Mouse (Mus musculus) heart, embryonic 12.5 days (tissue): ENCODE measurements around the gene Ppil6. TPM values are rescaled to one million over a fixed set of nuclear protein-coding genes. Genes with fewer than 3 reads are reported as not detected.

Experiments
- ATAC-seq: fragments of 200-750 bp; cut with Nextera tagmentation; 2 replicates; pipeline ENCODE4 v1.8.0; 2017; ENCODE audit warnings: moderate TSS enrichment, moderate library complexity; ENCODE audit not compliant: insufficient number of reproducible peaks, low FRiP score
- H3K27ac ChIP-seq: fragments of 300-500 bp; sonication (generic); 2 replicates; pipeline ENCODE4 v1.5.1; 2016; ENCODE audit warnings: mild to moderate bottlenecking, moderate library complexity; ENCODE audit not compliant: poor library complexity, severe bottlenecking
- H3K27me3 ChIP-seq: fragments of 300-500 bp; sonication (generic); replicated peaks from 2 replicates; pipeline ENCODE4 v1.6.1; 2016; ENCODE audit warnings: mild to moderate bottlenecking, moderate library complexity
- H3K36me3 ChIP-seq: fragments of 300-500 bp; sonication (generic); 2 replicates; pipeline ENCODE4 v1.6.1; 2016; ENCODE audit warnings: mild to moderate bottlenecking, moderate library complexity
- H3K4me1 ChIP-seq: fragments of 300-500 bp; sonication (generic); replicated peaks from 2 replicates; pipeline ENCODE4 v1.6.1; 2016; ENCODE audit warnings: mild to moderate bottlenecking
- H3K4me2 ChIP-seq: fragments of 300-500 bp; sonication (generic); 2 replicates; pipeline ENCODE4 v1.6.1; 2016; ENCODE audit warnings: mild to moderate bottlenecking, moderate library complexity
- H3K4me3 ChIP-seq: fragments of 300-500 bp; sonication (generic); 2 replicates; pipeline ENCODE4 v1.5.1; 2016; ENCODE audit warnings: mild to moderate bottlenecking
- H3K9ac ChIP-seq: fragments of 300-500 bp; sonication (generic); 2 replicates; pipeline ENCODE4 v1.6.1; 2016; ENCODE audit warnings: mild to moderate bottlenecking, moderate library complexity
- H3K9me3 ChIP-seq: fragments of 300-500 bp; sonication (generic); replicated peaks from 2 replicates; pipeline ENCODE4 v1.6.1; 2016; ENCODE audit warnings: mild to moderate bottlenecking, moderate library complexity
- WGBS: fragments of 180-500 bp; shearing (Covaris S2); methylation state at CpG from one replicate; pipeline ENCODE4 v1.1.7; 2016; 5-methylcytosine and 5-hydroxymethylcytosine counted together
- polyA plus RNA-seq: library from polyadenylated mRNA; unstranded; fragments of >200 nt; fragmentation: Nextera tagmentation; extraction: Ambion mirVana; gene quantifications from 2 replicates; pipeline ENCODE4 v1.2.1, GENCODE M21; 2016

The Ppil6 gene
- polyA plus RNA-seq, 1 experiment from 2014 or later: 1.1 TPM

GRCm38 (mm10) chr10:41550711-41551110 lies 60.5 kb downstream of the Ppil6 start:
- ATAC-seq: no peak
- Histone ChIP-seq H3K36me3 (no peaks in the 10 kb centered on the region), H3K4me3 (no peak overlapping the region), H3K27me3 (no peaks in the 10 kb centered on the region), H3K9ac (no peak overlapping the region), H3K9me3 (peaks cover 7% of the 10 kb centered on the region), H3K27ac (no peak overlapping the region), H3K4me1 (peaks cover 15% of the 10 kb centered on the region; the same call in 1 of the 2 replicates), H3K4me2 (no peak overlapping the region)
- WGBS: 81% methylated on average over 7 of the region's 7 CpGs

GRCm38 (mm10) chr10:41552319-41552718 lies 62.1 kb downstream of the Ppil6 start:
- Histone ChIP-seq H3K4me3 (no peak overlapping the region), H3K27ac (no peak overlapping the region), H3K4me2 (no peak overlapping the region), H3K9me3 (peaks cover 7% of the 10 kb centered on the region), H3K9ac (no peak overlapping the region), H3K27me3 (no peaks in the 10 kb centered on the region), H3K36me3 (no peaks in the 10 kb centered on the region), H3K4me1 (peaks cover 15% of the 10 kb centered on the region; the same call in 1 of the 2 replicates)
- 35% methylated on average over 3 of the region's 3 CpGs for WGBS
- no peak for ATAC-seq

- H3K4me2 ChIP-seq: no peak overlapping the region
- WGBS: 51% methylated on average over 14 of the region's 14 CpGs
These were observed 62.8 kb downstream of the Ppil6 start for GRCm38 (mm10) chr10:41552847-41553589.

GRCm38 (mm10) chr10:41553711-41554110 lies 63.5 kb downstream of the Ppil6 start:
- no peak overlapping the region for H3K4me2 ChIP-seq
- WGBS: 73% methylated on average over 4 of the region's 4 CpGs
- no peaks in the 10 kb centered on the region for H3K27me3 ChIP-seq
- no peak overlapping the region for H3K9ac ChIP-seq
- no peak for ATAC-seq
- H3K4me1 ChIP-seq: peaks cover 15% of the 10 kb centered on the region; the same call in 1 of the 2 replicates
- no peaks in the 10 kb centered on the region for H3K36me3 ChIP-seq
- no peak overlapping the region for H3K4me3 ChIP-seq
- no peak overlapping the region for H3K27ac ChIP-seq
- peaks cover 7% of the 10 kb centered on the region for H3K9me3 ChIP-seq

More at GRCm38 (mm10) chr10:41552847-41553589, 62.8 kb downstream of the Ppil6 start:
- H3K36me3 ChIP-seq: no peaks in the 10 kb centered on the region
- no peak overlapping the region for H3K9ac ChIP-seq
- H3K4me3 ChIP-seq: no peak overlapping the region
- H3K4me1 ChIP-seq: peaks cover 15% of the 10 kb centered on the region; the same call in 1 of the 2 replicates
- H3K27me3 ChIP-seq: no peaks in the 10 kb centered on the region
- peaks cover 7% of the 10 kb centered on the region for H3K9me3 ChIP-seq
- H3K27ac ChIP-seq: no peak overlapping the region
- no peak for ATAC-seq

GRCm38 (mm10) chr10:41555081-41555480 lies 64.8 kb downstream of the Ppil6 start:
- peaks cover 6% of the 10 kb centered on the region; the same call in 1 of the 2 replicates for H3K9me3 ChIP-seq
- WGBS: 78% methylated on average over 3 of the region's 3 CpGs
- H3K4me2 ChIP-seq: no peak overlapping the region
- no peaks in the 10 kb centered on the region for H3K27me3 ChIP-seq
- no peak overlapping the region for H3K27ac ChIP-seq
- H3K9ac ChIP-seq: no peak overlapping the region
- H3K4me3 ChIP-seq: no peak overlapping the region
- no peaks in the 10 kb centered on the region for H3K36me3 ChIP-seq
- peaks cover 15% of the 10 kb centered on the region; the same call in 1 of the 2 replicates for H3K4me1 ChIP-seq
- ATAC-seq: no peak

GRCm38 (mm10) chr10:41558401-41558800 lies 68.2 kb downstream of the Ppil6 start:
- Histone ChIP-seq H3K9ac (no peak overlapping the region), H3K4me3 (no peak overlapping the region), H3K27me3 (no peaks in the 10 kb centered on the region), H3K27ac (no peak overlapping the region), H3K36me3 (peaks cover 4% of the 10 kb centered on the region; the same call in 1 of the 2 replicates), H3K9me3 (peaks cover 15% of the 10 kb centered on the region), H3K4me2 (no peak overlapping the region), H3K4me1 (peaks cover 2% of the 10 kb centered on the region; the same call in 1 of the 2 replicates)
- no peak for ATAC-seq
- WGBS: 89% methylated on average over 1 of the region's 1 CpGs

- Histone ChIP-seq H3K4me1 (peaks cover 13% of the 10 kb centered on the region), H3K4me3 (no peak overlapping the region), H3K27me3 (no peaks in the 10 kb centered on the region), H3K9ac (no peak overlapping the region), H3K36me3 (peaks cover 4% of the 10 kb centered on the region; the same call in 1 of the 2 replicates), H3K9me3 (peaks cover 15% of the 10 kb centered on the region), H3K4me2 (no peak overlapping the region), H3K27ac (no peak overlapping the region)
- WGBS: 73% methylated on average over 10 of the region's 10 CpGs
- ATAC-seq: no peak
These were observed 71.6 kb downstream of the Ppil6 start for GRCm38 (mm10) chr10:41561701-41562395.

Other genes with a start within 250 kb of the Ppil6 start
- gene Fig4, start 187.2 kb upstream of the Ppil6 start, polyA plus RNA-seq: 48.1 and 52.5 TPM in 2 replicates
- 0.14 and 0.26 TPM in 2 replicates for gene Ak9, start 186.5 kb upstream of the Ppil6 start, polyA plus RNA-seq
- gene Zbtb24, start 40.1 kb upstream of the Ppil6 start, polyA plus RNA-seq: 13.3 and 13.5 TPM in 2 replicates
- gene Mical1, start 14.1 kb upstream of the Ppil6 start, polyA plus RNA-seq: 38.9 and 45.3 TPM in 2 replicates
- 42.7 and 45.6 TPM in 2 replicates for gene Smpd2, start 70 bp upstream of the Ppil6 start, polyA plus RNA-seq
- 217 and 224 TPM in 2 replicates for gene Cd164, start 29.0 kb downstream of the Ppil6 start, polyA plus RNA-seq
- gene Ccdc162, start 226.2 kb downstream of the Ppil6 start, polyA plus RNA-seq: 0.34 and 0.37 TPM in 2 replicates